Comparison of ENCODE assay signal across 16 mouse cellular contexts in the genomic region with DNA sequence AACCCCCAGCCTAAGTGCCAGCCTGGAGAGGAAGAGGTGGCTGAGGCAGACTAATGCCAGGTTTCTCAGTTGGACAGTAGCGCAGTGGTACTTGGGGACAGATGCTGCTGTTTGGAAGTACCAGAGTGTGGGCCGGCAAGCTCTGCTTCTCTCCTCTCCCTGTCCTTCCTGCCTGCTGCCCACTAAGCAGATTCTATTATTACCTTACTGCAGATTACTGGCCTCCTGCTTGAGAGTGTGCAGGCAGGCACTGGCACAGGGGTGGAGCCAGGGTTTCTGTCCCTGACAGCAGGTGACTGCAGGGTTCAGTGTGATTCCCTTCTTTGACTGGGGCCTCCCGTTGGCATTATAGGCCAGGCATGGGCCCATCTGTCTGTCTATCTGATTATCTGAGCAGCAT. TPM values are rescaled to one million over a fixed set of nuclear protein-coding genes. Genes with fewer than 3 reads are reported as not detected.
DNase-seq lines count a peak whose midpoint lies in the region; ATAC-seq and TF ChIP-seq lines count a peak whose summit lies in the region.
"Had no signal": no experiment of that assay in that cellular context is flagged by ENCODE, and none has a peak within 500 bp of the region (broad histone marks: within the 10 kb centered on the region; RNA-seq: fewer than 3 reads in every experiment).

No protein-coding gene starts in this region.

- peak overlapping the region; percentile 30; the same call in 1 of the 2 replicates for H3K27ac ChIP-seq in hindbrain, embryonic 13.5 days
- H3K27ac ChIP-seq in hindbrain, embryonic 11.5 days (ENCODE audit: low read depth, low read length), result no peak overlapping the region
- no peak overlapping the region for H3K27ac ChIP-seq in neural tube, embryonic 12.5 days
- H3K27ac ChIP-seq in neural tube, embryonic 15.5 days (replicated peaks), result no peak overlapping the region
- H3K27ac ChIP-seq in cortical plate, adult 2 months (ENCODE audit: insufficient read depth, low read length), result peak overlapping the region; percentile 69
- H3K27ac ChIP-seq: forebrain, embryonic 12.5 days; hindbrain, embryonic 15.5 days; lung, embryonic 15.5 days had no signal

- no peaks in the 10 kb centered on the region for H3K36me3 ChIP-seq in hindbrain, embryonic 13.5 days
- no peaks in the 10 kb centered on the region for H3K36me3 ChIP-seq in hindbrain, embryonic 11.5 days (ENCODE audit: control insufficient read depth, insufficient read depth, low read length)
- H3K36me3 ChIP-seq in neural tube, embryonic 12.5 days, result no peaks in the 10 kb centered on the region
- no peaks in the 10 kb centered on the region for H3K36me3 ChIP-seq in neural tube, embryonic 15.5 days
- H3K36me3 ChIP-seq: forebrain, embryonic 12.5 days; hindbrain, embryonic 15.5 days; lung, embryonic 15.5 days had no signal

- 67% methylated on average over 3 of the region's 3 CpGs for whole genome bisulfite sequencing in hindbrain, embryonic 13.5 days
- 74% methylated on average over 3 of the region's 3 CpGs for WGBS in hindbrain, embryonic 11.5 days
- 79% methylated on average over 3 of the region's 3 CpGs for whole genome bisulfite sequencing in neural tube, embryonic 12.5 days
- WGBS in neural tube, embryonic 15.5 days, result 59% methylated on average over 3 of the region's 3 CpGs

- TF ChIP-seq CTCF in cortical plate, adult 2 months (IDR thresholded peaks at IDR 0.05; ENCODE audit: extremely low read depth, insufficient read depth, low read length), result no peak

- H3K4me3 ChIP-seq in hindbrain, embryonic 13.5 days, result no peak overlapping the region
- H3K4me3 ChIP-seq in hindbrain, embryonic 11.5 days (ENCODE audit: low read depth, low read length), result no peak overlapping the region
- H3K4me3 ChIP-seq in neural tube, embryonic 12.5 days, result no peak overlapping the region
- H3K4me3 ChIP-seq in neural tube, embryonic 15.5 days (replicated peaks), result no peak overlapping the region
- H3K4me3 ChIP-seq in cortical plate, adult 2 months (ENCODE audit: insufficient read depth, low read length), result no peak overlapping the region
- H3K4me3 ChIP-seq: forebrain, embryonic 12.5 days; hindbrain, embryonic 15.5 days; lung, embryonic 15.5 days had no signal

- no peak overlapping the region for H3K4me2 ChIP-seq in hindbrain, embryonic 13.5 days
- no peak overlapping the region for H3K4me2 ChIP-seq in hindbrain, embryonic 11.5 days (replicated peaks; ENCODE audit: low read depth, low read length)
- no peak overlapping the region for H3K4me2 ChIP-seq in neural tube, embryonic 12.5 days (replicated peaks)
- no peak overlapping the region for H3K4me2 ChIP-seq in neural tube, embryonic 15.5 days
- H3K4me2 ChIP-seq: forebrain, embryonic 12.5 days; hindbrain, embryonic 15.5 days; liver, embryonic 11.5 days; lung, embryonic 15.5 days had no signal

- no peaks in the 10 kb centered on the region for H3K27me3 ChIP-seq in hindbrain, embryonic 13.5 days
- H3K27me3 ChIP-seq in hindbrain, embryonic 11.5 days (ENCODE audit: control insufficient read depth, insufficient read depth, low read length), result no peaks in the 10 kb centered on the region
- no peaks in the 10 kb centered on the region for H3K27me3 ChIP-seq in neural tube, embryonic 12.5 days (replicated peaks)
- no peaks in the 10 kb centered on the region for H3K27me3 ChIP-seq in neural tube, embryonic 15.5 days (replicated peaks)
- H3K27me3 ChIP-seq: forebrain, embryonic 12.5 days; hindbrain, embryonic 15.5 days; lung, embryonic 15.5 days had no signal

- ATAC-seq in hindbrain, embryonic 13.5 days (ENCODE audit: low FRiP score), result no peak
- ATAC-seq in hindbrain, embryonic 11.5 days (ENCODE audit: low FRiP score), result no peak
- ATAC-seq in neural tube, embryonic 12.5 days (ENCODE audit: low FRiP score, low read depth), result no peak
- no peak for ATAC-seq in neural tube, embryonic 15.5 days (ENCODE audit: low FRiP score)

- peaks cover 98% of the 10 kb centered on the region for H3K4me1 ChIP-seq in hindbrain, embryonic 13.5 days (replicated peaks)
- H3K4me1 ChIP-seq in hindbrain, embryonic 11.5 days (replicated peaks; ENCODE audit: control insufficient read depth, insufficient read depth, low read length), result peaks cover 20% of the 10 kb centered on the region
- H3K4me1 ChIP-seq in neural tube, embryonic 12.5 days, result peaks cover 78% of the 10 kb centered on the region
- H3K4me1 ChIP-seq in neural tube, embryonic 15.5 days, result peaks cover 93% of the 10 kb centered on the region
- H3K4me1 ChIP-seq in cortical plate, adult 2 months (ENCODE audit: control insufficient read depth, insufficient read depth, low read length), result peaks cover 44% of the 10 kb centered on the region
- H3K4me1 ChIP-seq: lung, embryonic 15.5 days had no signal

- peak overlapping the region; percentile 46; the same call in 1 of the 2 replicates for H3K9ac ChIP-seq in hindbrain, embryonic 13.5 days
- no peak overlapping the region for H3K9ac ChIP-seq in hindbrain, embryonic 11.5 days (ENCODE audit: low read depth, low read length)
- 0 out of 2 replicates have a peak overlapping the region, but pooled peaks have one; percentile 23 for H3K9ac ChIP-seq in neural tube, embryonic 12.5 days
- H3K9ac ChIP-seq in neural tube, embryonic 15.5 days (replicated peaks), result no peak overlapping the region
- H3K9ac ChIP-seq: forebrain, embryonic 12.5 days; hindbrain, embryonic 15.5 days; lung, embryonic 15.5 days had no signal

- TF ChIP-seq POLR2A in cortical plate, adult 2 months (IDR thresholded peaks at IDR 0.05; ENCODE audit: extremely low read depth, insufficient read depth, low read length), result no peak

- DNase-seq in hindbrain, embryonic 11.5 days (ENCODE audit: low spot score), result no peak
- peak; percentile 63 for DNase-seq in cerebellum, adult 8-10 months
- DNase-seq in kidney, postnatal 4 days, result no peak
- DNase-seq: adrenal gland, postnatal 36 days; gastrocnemius, postnatal 36 days; kidney, adult 2 months; kidney, postnatal 36 days; right cerebral cortex, postnatal 25 days had no signal

- no peaks in the 10 kb centered on the region for H3K9me3 ChIP-seq in hindbrain, embryonic 13.5 days
- no peaks in the 10 kb centered on the region for H3K9me3 ChIP-seq in hindbrain, embryonic 11.5 days (ENCODE audit: control insufficient read depth, low read length)
- no peaks in the 10 kb centered on the region for H3K9me3 ChIP-seq in neural tube, embryonic 12.5 days
- H3K9me3 ChIP-seq in neural tube, embryonic 15.5 days (replicated peaks), result no peaks in the 10 kb centered on the region
- H3K9me3 ChIP-seq: forebrain, embryonic 12.5 days; hindbrain, embryonic 15.5 days; lung, embryonic 15.5 days had no signal

RNA-seq across cellular contexts. Expression of gene Brsk2, which starts 11.9 kb away (rescaled TPM):
- polyA plus RNA-seq in hindbrain, embryonic 13.5 days (2015; fragmentation: Nextera tagmentation; extraction: Ambion mirVana), result 22.5 and 24.5 TPM in 2 replicates
- polyA plus RNA-seq in hindbrain, embryonic 11.5 days (2014; fragmentation: Nextera tagmentation; extraction: Ambion mirVana), result 13.7 and 15.6 TPM in 2 replicates
- polyA plus RNA-seq in neural tube, embryonic 12.5 days (2016; fragmentation: Nextera tagmentation; extraction: Ambion mirVana), result 21.0 and 21.2 TPM in 2 replicates
- 17.5 and 20.2 TPM in 2 replicates for polyA plus RNA-seq in neural tube, embryonic 15.5 days (2015; fragmentation: Nextera tagmentation; extraction: Ambion mirVana)
- polyA plus RNA-seq in cortical plate, adult 2 months (2012; rRNA removed), result 179 and 188 TPM in 2 replicates

RNA-seq across cellular contexts. Expression of gene Tollip, which starts 43.2 kb away (rescaled TPM):
- polyA plus RNA-seq in hindbrain, embryonic 13.5 days (2015; fragmentation: Nextera tagmentation; extraction: Ambion mirVana), result 70.1 and 72.9 TPM in 2 replicates
- polyA plus RNA-seq in hindbrain, embryonic 11.5 days (2014; fragmentation: Nextera tagmentation; extraction: Ambion mirVana), result 53.5 and 65.8 TPM in 2 replicates
- 70.1 and 74.1 TPM in 2 replicates for polyA plus RNA-seq in neural tube, embryonic 12.5 days (2016; fragmentation: Nextera tagmentation; extraction: Ambion mirVana)
- polyA plus RNA-seq in neural tube, embryonic 15.5 days (2015; fragmentation: Nextera tagmentation; extraction: Ambion mirVana), result 67.5 and 70.0 TPM in 2 replicates
- polyA plus RNA-seq in cortical plate, adult 2 months (2012; rRNA removed), result 121 and 122 TPM in 2 replicates

Comparison
In these comparisons a context has a peak if more than half of its experiments do, and no peak if none do; other contexts are left out.
1. H3K27ac ChIP-seq: peak in hindbrain, embryonic 13.5 days (single experiment) and cortical plate, adult 2 months (single experiment); none in hindbrain, embryonic 11.5 days (single experiment), neural tube, embryonic 12.5 days (single experiment) and neural tube, embryonic 15.5 days (single experiment).
2. H3K9ac ChIP-seq: peak in hindbrain, embryonic 13.5 days (single experiment) and neural tube, embryonic 12.5 days (single experiment); none in hindbrain, embryonic 11.5 days (single experiment) and neural tube, embryonic 15.5 days (single experiment).